Mouse (Mus musculus) stomach, embryonic 15.5 days (tissue): ENCODE results near the gene Zeb2. TPM values are rescaled to one million over a fixed set of nuclear protein-coding genes. Genes with fewer than 3 reads are reported as not detected.

ENCODE experiments used
- ATAC-seq: fragments of 200-750 bp; cut with Nextera tagmentation; 2 replicates; pipeline ENCODE4 v1.8.0; 2017; ENCODE audit warnings: low read depth, moderate number of reproducible peaks, moderate TSS enrichment; ENCODE audit not compliant: insufficient read depth, low FRiP score
- H3K27ac ChIP-seq: fragments of 300-500 bp; sonication (generic); 2 replicates; pipeline ENCODE4 v1.5.1; 2015; ENCODE audit warnings: mild to moderate bottlenecking, inconsistent platforms
- H3K27me3 ChIP-seq: fragments of 300-500 bp; sonication (generic); replicated peaks from 2 replicates; pipeline ENCODE4 v1.6.1; 2015; ENCODE audit warnings: inconsistent platforms
- H3K36me3 ChIP-seq: fragments of 300-500 bp; sonication (generic); 2 replicates; pipeline ENCODE4 v1.6.1; 2015; ENCODE audit warnings: inconsistent platforms
- H3K4me1 ChIP-seq: fragments of 300-500 bp; sonication (generic); 2 replicates; pipeline ENCODE4 v1.6.1; 2015; ENCODE audit warnings: inconsistent platforms
- H3K4me2 ChIP-seq: fragments of 300-500 bp; sonication (generic); 2 replicates; pipeline ENCODE4 v1.6.1; 2015; ENCODE audit warnings: mild to moderate bottlenecking, inconsistent platforms
- H3K4me3 ChIP-seq: fragments of 300-500 bp; sonication (generic); replicated peaks from 2 replicates; pipeline ENCODE4 v1.5.1; 2015; ENCODE audit warnings: inconsistent platforms
- H3K9ac ChIP-seq: fragments of 300-500 bp; sonication (generic); 2 replicates; pipeline ENCODE4 v1.6.1; 2015; ENCODE audit warnings: inconsistent platforms
- H3K9me3 ChIP-seq: fragments of 300-500 bp; sonication (generic); 2 replicates; pipeline ENCODE4 v1.6.1; 2016; ENCODE audit warnings: inconsistent platforms
- WGBS: fragments of 180-500 bp; shearing (Covaris S2); methylation state at CpG from one replicate; pipeline ENCODE4 v1.1.7; 2015; 5-methylcytosine and 5-hydroxymethylcytosine counted together
- polyA plus RNA-seq: library from polyadenylated mRNA; unstranded; fragments of >200 nt; fragmentation: Nextera tagmentation; extraction: Ambion mirVana; gene quantifications from 2 replicates; pipeline ENCODE4 v1.2.1, GENCODE M21; 2015

Zeb2 gene
- polyA plus RNA-seq, 1 experiment from 2014 or later, result 46.5 TPM

DNA sequence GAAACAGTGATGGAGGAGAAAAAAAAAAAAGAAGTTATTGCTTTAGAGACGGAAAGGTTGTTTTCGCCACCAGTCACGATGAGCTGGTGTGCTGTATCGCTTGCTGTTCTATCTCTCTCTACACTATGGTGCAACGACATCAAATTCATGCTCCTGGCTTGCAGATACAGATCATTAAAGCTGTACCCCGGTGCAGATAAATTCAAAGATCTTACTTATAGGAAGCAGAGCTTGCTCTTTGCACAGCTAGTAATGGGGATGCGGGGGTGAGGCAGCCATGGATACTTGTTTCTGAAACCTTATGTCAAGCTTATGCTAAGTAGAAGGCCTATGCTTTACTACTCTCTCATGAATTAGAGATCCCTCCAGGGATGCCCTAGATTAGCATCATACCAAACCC is 23.7 kb downstream of the Zeb2 start:
- Histone ChIP-seq H3K36me3 (no peaks in the 10 kb centered on the region), H3K4me2 (no peak overlapping the region), H3K27me3 (no peaks in the 10 kb centered on the region), H3K4me1 (peaks cover 6% of the 10 kb centered on the region), H3K9ac (no peak overlapping the region), H3K27ac (no peak overlapping the region), H3K4me3 (no peak overlapping the region), H3K9me3 (no peaks in the 10 kb centered on the region)
- 92% methylated on average over 7 of the region's 7 CpGs for WGBS
- no peak for ATAC-seq

DNA sequence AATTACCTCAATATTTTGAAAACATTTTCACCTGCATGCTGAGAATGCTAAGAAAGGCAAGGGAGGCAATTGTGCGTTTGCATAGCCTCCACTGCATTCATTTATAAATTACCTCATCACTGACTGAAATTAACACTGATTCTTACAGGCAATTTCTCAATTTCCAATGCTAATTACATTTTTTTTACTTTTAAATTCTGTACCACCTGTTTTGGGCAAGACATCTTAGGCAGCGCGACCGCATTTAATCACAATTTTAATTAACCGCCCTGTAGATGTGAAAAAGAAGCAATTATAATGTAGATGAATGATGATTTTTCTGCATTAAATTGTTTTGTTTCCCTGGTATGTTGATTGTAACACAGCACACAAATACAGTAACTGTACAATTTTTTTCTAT is 24.5 kb downstream of the Zeb2 start:
- Histone ChIP-seq H3K36me3 (no peaks in the 10 kb centered on the region), H3K9ac (no peak overlapping the region), H3K4me2 (no peak overlapping the region), H3K4me3 (no peak overlapping the region), H3K4me1 (peaks cover 4% of the 10 kb centered on the region; the same call in 1 of the 2 replicates), H3K9me3 (no peaks in the 10 kb centered on the region), H3K27me3 (no peaks in the 10 kb centered on the region), H3K27ac (no peak overlapping the region)
- 93% methylated on average over 5 of the region's 5 CpGs for WGBS
- ATAC-seq, result no peak

DNA sequence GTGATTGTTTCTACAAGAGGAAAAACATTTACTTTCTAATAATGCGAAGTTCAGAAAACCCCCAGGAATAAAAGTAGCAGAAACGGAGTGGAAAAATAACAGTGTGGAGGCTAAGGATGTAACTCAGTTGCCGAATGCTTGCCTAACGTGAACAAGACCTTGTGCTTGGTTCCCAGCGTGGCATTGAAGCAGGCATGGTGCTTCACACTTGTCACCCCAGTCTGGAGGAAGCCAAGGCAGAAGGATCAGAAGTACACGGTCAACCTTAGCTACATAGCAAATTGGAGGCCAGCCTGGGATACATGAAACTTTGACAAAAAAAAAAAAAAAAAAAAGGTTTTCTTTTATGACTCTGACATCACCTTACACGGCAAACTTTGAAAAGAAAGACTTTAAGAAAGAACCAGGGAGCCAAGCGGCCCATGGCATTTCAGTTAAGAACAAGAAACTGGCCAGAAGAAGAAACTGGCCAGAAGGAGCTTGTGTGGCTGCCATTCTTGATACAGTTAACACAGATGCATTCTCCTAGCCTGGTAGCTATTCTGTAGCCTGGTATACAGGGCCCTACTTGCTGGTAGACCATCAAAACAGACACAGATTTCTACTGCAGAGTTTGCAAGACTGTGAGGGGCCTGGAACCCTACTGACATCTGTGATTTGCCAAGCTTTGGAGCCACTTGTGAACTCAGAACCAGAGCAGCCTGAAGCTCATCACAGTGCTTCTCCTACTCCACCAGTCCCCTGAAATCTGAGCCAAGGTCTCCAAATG is 26.5 kb downstream of the Zeb2 start:
- Histone ChIP-seq H3K4me2 (no peak overlapping the region), H3K4me1 (peaks cover 4% of the 10 kb centered on the region; the same call in 1 of the 2 replicates), H3K36me3 (no peaks in the 10 kb centered on the region), H3K4me3 (no peak overlapping the region), H3K9me3 (no peaks in the 10 kb centered on the region), H3K27me3 (no peaks in the 10 kb centered on the region), H3K27ac (no peak overlapping the region), H3K9ac (no peak overlapping the region)
- ATAC-seq, result no peak
- WGBS, result 89% methylated on average over 8 of the region's 8 CpGs

DNA sequence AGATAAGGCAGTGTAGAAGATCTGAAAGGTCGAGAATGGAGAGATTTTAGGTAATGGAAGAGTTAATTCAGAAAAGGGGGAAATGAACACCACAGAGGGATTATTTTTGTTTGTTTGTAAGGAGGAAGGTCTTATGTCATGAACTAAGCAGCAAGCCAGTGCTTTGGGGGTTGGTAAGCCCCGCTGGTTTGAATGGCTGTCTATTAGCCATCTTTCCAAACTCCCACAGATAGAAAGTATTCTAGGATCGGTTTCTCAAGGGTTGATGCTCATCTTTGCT is 28.0 kb downstream of the Zeb2 start:
- H3K27ac ChIP-seq, result no peak overlapping the region
- no peaks in the 10 kb centered on the region for H3K27me3 ChIP-seq
- H3K36me3 ChIP-seq, result no peaks in the 10 kb centered on the region
- H3K4me3 ChIP-seq, result no peak overlapping the region
- no peak overlapping the region for H3K4me2 ChIP-seq
- no peaks in the 10 kb centered on the region for H3K9me3 ChIP-seq
- 64% methylated on average over 3 of the region's 3 CpGs for WGBS
- ATAC-seq, result no peak
- H3K4me1 ChIP-seq, result peaks cover 4% of the 10 kb centered on the region; the same call in 1 of the 2 replicates
- H3K9ac ChIP-seq, result no peak overlapping the region

DNA sequence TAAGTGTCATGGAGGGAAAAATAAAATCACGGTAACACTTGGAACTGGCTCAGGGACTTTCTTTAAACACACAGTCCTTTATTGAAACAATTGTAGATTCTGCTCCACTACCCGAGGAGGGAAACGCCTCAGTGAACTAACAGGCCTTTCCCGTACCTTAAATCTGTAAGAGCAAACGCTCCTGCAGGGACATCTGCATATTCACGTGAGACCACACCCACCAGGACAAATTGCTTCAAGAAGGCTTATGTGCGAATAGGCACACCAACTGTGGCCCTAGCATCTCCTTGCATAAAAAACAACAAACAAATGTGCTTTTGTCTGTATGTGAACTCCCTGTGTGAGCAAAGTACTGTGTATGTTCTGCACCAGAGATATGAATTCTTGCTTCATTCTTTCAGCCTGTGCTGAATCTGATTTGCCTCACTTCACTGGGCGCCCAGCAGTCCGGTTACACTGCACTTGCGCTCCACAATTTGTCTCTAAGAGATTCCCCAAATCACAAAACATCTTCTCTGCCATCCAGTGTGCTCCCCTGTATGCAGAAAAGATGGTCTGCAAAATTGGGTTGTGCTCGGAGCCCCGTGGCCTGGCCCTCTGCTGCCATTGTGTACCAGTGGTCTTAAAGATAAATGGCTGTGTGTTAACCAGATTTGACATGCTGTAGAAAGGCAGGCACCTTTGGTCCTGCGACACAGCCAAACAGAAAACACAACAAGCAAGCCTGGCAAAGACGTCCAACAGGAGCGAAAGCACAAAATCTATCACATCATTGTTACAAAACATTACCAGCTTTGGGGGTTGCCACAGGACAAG is 28.6 kb downstream of the Zeb2 start:
- H3K4me2 ChIP-seq, result no peak overlapping the region
- H3K27ac ChIP-seq, result peak overlapping the region; percentile 27; the same call in 1 of the 2 replicates
- no peaks in the 10 kb centered on the region for H3K9me3 ChIP-seq
- ATAC-seq, result no peak
- H3K9ac ChIP-seq, result no peak overlapping the region
- 51% methylated on average over 15 of the region's 15 CpGs for WGBS
- no peaks in the 10 kb centered on the region for H3K27me3 ChIP-seq
- H3K4me3 ChIP-seq, result no peak overlapping the region
- no peaks in the 10 kb centered on the region for H3K36me3 ChIP-seq
- peaks cover 4% of the 10 kb centered on the region; the same call in 1 of the 2 replicates for H3K4me1 ChIP-seq

DNA sequence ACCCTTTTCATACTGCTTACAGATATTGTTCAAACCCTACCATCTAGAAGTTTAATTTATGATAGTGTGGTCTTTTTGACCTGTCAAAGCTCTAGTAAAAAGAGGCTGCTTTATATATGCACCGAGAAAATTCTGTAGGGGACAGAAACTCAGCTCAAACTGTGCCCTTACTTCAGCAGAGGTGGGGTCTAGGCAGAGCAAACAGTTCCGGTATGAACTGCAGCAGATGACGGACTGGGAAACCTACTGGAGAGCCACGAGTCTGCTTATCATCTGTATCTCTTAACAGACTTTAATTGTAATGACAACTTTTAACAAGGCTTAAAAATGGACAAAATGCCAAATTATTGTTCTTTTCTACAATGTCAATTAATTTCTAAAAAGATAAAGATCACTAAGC is 30.0 kb downstream of the Zeb2 start:
- Histone ChIP-seq H3K27me3 (no peaks in the 10 kb centered on the region), H3K9me3 (no peaks in the 10 kb centered on the region), H3K27ac (no peak overlapping the region), H3K4me2 (no peak overlapping the region), H3K4me1 (peaks cover 4% of the 10 kb centered on the region; the same call in 1 of the 2 replicates), H3K9ac (no peak overlapping the region), H3K36me3 (no peaks in the 10 kb centered on the region), H3K4me3 (no peak overlapping the region)
- 45% methylated on average over 4 of the region's 4 CpGs for WGBS
- ATAC-seq, result no peak

DNA sequence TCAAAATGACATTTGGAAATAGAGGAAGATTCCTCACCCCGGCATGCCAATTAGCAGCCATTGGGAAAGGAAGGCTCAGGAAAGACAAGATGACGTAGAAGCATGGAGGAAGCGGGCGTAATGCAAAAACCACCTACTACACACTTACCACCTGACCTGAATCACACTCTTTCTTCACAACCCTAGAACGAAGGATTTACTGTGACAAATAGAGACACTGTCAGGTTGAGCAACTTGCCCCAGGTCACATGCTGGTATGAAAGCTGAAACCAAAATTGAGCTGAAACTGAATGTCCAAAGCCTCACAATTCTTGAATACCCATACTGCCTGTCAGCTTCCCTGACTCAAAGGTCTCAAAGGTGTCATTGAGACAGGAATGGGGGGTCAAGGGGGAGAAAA is 31.5 kb downstream of the Zeb2 start:
- ATAC-seq, result no peak
- Histone ChIP-seq H3K9ac (no peak overlapping the region), H3K4me1 (peaks cover 4% of the 10 kb centered on the region; the same call in 1 of the 2 replicates), H3K4me3 (no peak overlapping the region), H3K4me2 (no peak overlapping the region), H3K27me3 (no peaks in the 10 kb centered on the region), H3K9me3 (no peaks in the 10 kb centered on the region), H3K36me3 (no peaks in the 10 kb centered on the region), H3K27ac (no peak overlapping the region)
- WGBS, result 86% methylated on average over 5 of the region's 5 CpGs

DNA sequence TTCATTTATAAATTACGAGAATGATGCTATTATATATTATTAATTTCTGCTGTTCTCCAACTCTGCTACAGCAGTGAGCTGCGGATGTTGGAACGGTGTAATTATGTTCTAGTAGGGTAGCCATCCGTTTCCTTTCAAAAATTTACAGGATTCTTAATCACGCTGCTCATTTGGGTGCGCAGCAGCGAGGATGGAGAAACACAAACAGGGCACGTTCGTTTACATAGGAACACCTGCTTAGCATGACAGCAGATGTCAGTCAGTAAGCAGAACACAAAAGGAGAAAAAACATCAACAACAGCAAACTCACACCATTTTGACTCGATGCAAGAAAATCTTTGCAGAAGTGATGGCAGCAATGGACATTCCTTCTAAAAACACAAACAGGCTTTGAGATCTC is 34.2 kb downstream of the Zeb2 start:
- Histone ChIP-seq H3K36me3 (no peaks in the 10 kb centered on the region), H3K27ac (no peak overlapping the region), H3K27me3 (no peaks in the 10 kb centered on the region), H3K4me1 (no peaks in the 10 kb centered on the region), H3K9ac (no peak overlapping the region), H3K9me3 (no peaks in the 10 kb centered on the region), H3K4me2 (no peak overlapping the region), H3K4me3 (no peak overlapping the region)
- ATAC-seq, result no peak
- 49% methylated on average over 10 of the region's 10 CpGs for WGBS

DNA sequence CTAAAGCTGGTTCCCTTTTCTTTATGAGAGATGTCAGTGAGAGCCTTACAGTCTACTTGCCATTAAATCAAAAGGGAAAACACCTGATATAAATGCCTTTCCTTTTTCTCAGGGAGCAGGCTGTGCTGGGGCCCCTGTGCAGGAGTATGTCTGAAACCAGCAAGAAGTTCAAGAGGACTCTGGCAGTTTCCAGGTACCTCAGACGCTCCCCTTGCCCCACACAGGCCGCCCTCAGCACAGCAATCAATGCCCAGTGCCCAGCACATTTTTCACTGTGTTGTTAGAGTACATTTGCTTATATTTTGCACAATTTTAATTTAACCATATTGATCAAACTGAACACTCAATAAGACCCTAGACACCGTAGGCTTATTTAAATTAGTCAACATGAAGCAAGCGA is 35.6 kb downstream of the Zeb2 start:
- 81% methylated on average over 4 of the region's 4 CpGs for WGBS
- H3K4me1 ChIP-seq, result no peaks in the 10 kb centered on the region

DNA sequence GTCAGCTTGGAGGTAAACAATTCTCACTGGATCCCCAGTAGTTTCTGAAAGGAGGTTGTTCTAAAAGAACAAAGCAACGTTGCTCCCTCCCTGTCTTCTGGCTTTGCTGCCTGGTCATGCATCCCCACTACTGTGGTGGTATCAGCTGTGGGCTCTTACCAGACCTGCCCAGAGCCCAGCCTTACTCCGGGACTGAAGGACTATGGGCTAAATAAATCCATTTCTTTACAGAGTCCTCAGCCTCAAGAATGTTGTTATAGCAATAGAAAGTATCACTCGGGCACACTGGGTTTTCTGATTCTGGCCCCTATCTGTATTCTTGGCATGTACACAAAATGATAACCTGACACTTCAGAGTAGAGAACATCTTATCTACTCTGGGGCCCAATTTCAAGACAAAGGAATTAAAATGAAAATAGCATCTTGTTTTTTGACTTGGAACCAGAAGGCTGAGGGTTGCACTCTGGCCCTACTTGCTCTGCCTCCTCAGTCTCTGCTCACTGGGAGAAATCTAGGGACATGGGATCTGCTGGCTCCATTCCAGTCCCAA is 39.2 kb downstream of the Zeb2 start:
- no peaks in the 10 kb centered on the region for H3K9me3 ChIP-seq
- H3K27ac ChIP-seq, result no peak overlapping the region
- 55% methylated on average over 3 of the region's 3 CpGs for WGBS
- no peaks in the 10 kb centered on the region for H3K4me1 ChIP-seq
- no peak overlapping the region for H3K4me3 ChIP-seq
- H3K4me2 ChIP-seq, result no peak overlapping the region
- H3K9ac ChIP-seq, result no peak overlapping the region
- H3K36me3 ChIP-seq, result 0 out of 2 replicates have a peak, but pooled peaks cover 2% of the 10 kb centered on the region
- H3K27me3 ChIP-seq, result no peaks in the 10 kb centered on the region
- no peak for ATAC-seq

More for the DNA sequence above, 35.6 kb downstream of the Zeb2 start:
- no peak overlapping the region for H3K4me3 ChIP-seq
- no peak overlapping the region for H3K9ac ChIP-seq
- ATAC-seq, result no peak
- no peak overlapping the region for H3K4me2 ChIP-seq
- no peaks in the 10 kb centered on the region for H3K9me3 ChIP-seq
- H3K36me3 ChIP-seq, result 0 out of 2 replicates have a peak, but pooled peaks cover 2% of the 10 kb centered on the region
- no peak overlapping the region for H3K27ac ChIP-seq
- no peaks in the 10 kb centered on the region for H3K27me3 ChIP-seq

DNA sequence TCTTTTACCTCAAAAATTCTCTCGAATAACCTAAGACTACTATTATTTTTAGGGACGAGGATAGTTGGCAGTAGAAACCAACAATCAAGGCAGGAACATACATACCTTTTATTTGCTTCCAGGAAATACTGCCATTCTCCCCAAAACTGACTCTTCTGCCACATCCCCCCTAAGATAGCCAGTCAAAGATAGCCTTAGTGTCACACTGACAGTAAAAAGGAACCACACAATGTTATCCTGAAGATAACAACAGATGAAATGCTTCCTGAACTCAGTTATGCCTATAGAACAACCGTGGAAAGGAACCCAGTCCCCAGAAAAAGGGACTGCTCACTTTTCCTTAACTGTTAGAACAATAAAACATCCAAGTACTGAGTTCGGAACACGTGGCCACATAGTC is 39.8 kb downstream of the Zeb2 start:
- Histone ChIP-seq H3K27me3 (no peaks in the 10 kb centered on the region), H3K9ac (no peak overlapping the region), H3K36me3 (0 out of 2 replicates have a peak, but pooled peaks cover 2% of the 10 kb centered on the region), H3K4me3 (no peak overlapping the region), H3K4me1 (no peaks in the 10 kb centered on the region), H3K27ac (no peak overlapping the region), H3K4me2 (no peak overlapping the region), H3K9me3 (no peaks in the 10 kb centered on the region)
- ATAC-seq, result no peak
- WGBS, result 84% methylated on average over 5 of the region's 5 CpGs

DNA sequence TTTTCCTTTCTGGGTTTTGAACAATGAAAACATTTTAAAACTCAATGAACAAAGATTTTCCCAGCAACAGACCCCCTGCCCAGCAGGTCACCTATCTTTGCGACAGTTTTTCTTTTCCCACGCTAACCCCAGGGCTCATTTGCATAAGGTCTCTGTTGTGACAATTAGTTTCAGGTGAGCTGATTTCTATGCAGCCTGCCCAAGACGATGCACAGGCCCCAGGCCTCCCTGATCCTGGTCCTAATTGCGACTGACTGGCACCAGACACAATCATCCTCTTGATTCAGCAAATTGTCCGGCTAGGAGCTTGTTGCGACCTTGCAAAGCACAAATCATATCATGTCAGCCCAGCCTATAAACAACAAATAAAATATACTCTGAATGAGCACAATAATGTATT is 44.2 kb downstream of the Zeb2 start:
- no peak overlapping the region for H3K27ac ChIP-seq
- ATAC-seq, result no peak
- H3K4me2 ChIP-seq, result no peak overlapping the region
- no peak overlapping the region for H3K4me3 ChIP-seq
- H3K9me3 ChIP-seq, result no peaks in the 10 kb centered on the region
- no peaks in the 10 kb centered on the region for H3K27me3 ChIP-seq
- no peak overlapping the region for H3K9ac ChIP-seq
- 0 out of 2 replicates have a peak, but pooled peaks cover 2% of the 10 kb centered on the region for H3K36me3 ChIP-seq
- 64% methylated on average over 6 of the region's 6 CpGs for WGBS
- no peaks in the 10 kb centered on the region for H3K4me1 ChIP-seq
